In the genomic region with DNA sequence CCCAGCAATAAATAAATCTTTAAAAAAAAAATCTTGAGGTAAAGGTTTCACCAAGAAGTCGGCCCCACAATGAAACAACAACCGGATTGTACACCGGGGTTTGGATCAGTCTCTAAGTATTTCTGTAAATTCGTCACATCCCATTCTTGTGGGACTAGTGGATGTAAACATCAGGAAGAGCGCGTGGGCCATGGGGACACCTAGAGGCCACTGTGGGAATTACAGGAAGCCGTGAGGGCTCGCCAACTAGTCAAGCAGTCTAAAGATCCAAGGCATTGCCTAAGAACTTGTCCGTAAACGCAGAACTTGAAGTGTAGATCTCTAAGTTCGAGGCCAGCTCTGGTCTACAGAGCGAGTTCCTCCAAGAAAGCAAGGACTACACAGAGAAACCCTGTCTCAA, we compare ENCODE assay signal across 8 mouse cellular contexts. TPM values are rescaled to one million over a fixed set of nuclear protein-coding genes. Genes with fewer than 3 reads are reported as not detected.
DNase-seq lines count a peak whose midpoint lies in the region; ATAC-seq lines count a peak whose summit lies in the region.

No protein-coding gene starts in this region.

- peak; percentile 94 for DNase-seq in heart, adult 11 months
- no peak for DNase-seq in heart, postnatal 25 days (ENCODE audit: low spot score)
- DNase-seq in 3T3-L1 (ENCODE audit: low read depth, low spot score) (peak; percentile 49), R1 (ENCODE audit: low read depth, low spot score) (peak; percentile 91)
- peak; percentile 72 for DNase-seq in embryo, embryonic 10 days (ENCODE audit: low spot score)
- DNase-seq in kidney, postnatal 10 days = peak; percentile 70
- peak; percentile 60 for DNase-seq in thymus, postnatal 14 days

- intact Hi-C loops in heart, postnatal 25 days (cut with DNase I) = loop anchor here (1.0 to 5.0 kb wide), 2 partner anchors 36 to 139 kb away; no protein-coding TSS in a partner anchor

- ATAC-seq in megakaryocyte progenitor cell, adult 5-6 weeks (replicated peaks; ENCODE audit: poor library complexity) = peak; percentile 68

RNA-seq across cellular contexts. Expression of gene Tor3a, which starts 2.0 kb away (rescaled TPM):
- total RNA-seq in heart, postnatal 25 days (2021) = 10 to 100 TPM in 1 of 2 experiments, 1 to 10 TPM in 1; 9.2 to 10.6 TPM
- 15.4 and 17.0 TPM in 2 replicates for total RNA-seq in megakaryocyte progenitor cell, adult 5-6 weeks (2015)
- total RNA-seq in megakaryocyte progenitor cell, adult 5-6 weeks (2017) = 22.6 and 24.6 TPM in 2 replicates

RNA-seq across cellular contexts. Expression of gene Fam20b, which starts 42.7 kb away (rescaled TPM):
- total RNA-seq in heart, postnatal 25 days (2021) = 10 to 100 TPM; 48.1 to 51.9 TPM
- total RNA-seq in megakaryocyte progenitor cell, adult 5-6 weeks (2015) = 15.0 and 18.5 TPM in 2 replicates
- 46.0 and 49.1 TPM in 2 replicates for total RNA-seq in megakaryocyte progenitor cell, adult 5-6 weeks (2017)
